In the genomic region with DNA sequence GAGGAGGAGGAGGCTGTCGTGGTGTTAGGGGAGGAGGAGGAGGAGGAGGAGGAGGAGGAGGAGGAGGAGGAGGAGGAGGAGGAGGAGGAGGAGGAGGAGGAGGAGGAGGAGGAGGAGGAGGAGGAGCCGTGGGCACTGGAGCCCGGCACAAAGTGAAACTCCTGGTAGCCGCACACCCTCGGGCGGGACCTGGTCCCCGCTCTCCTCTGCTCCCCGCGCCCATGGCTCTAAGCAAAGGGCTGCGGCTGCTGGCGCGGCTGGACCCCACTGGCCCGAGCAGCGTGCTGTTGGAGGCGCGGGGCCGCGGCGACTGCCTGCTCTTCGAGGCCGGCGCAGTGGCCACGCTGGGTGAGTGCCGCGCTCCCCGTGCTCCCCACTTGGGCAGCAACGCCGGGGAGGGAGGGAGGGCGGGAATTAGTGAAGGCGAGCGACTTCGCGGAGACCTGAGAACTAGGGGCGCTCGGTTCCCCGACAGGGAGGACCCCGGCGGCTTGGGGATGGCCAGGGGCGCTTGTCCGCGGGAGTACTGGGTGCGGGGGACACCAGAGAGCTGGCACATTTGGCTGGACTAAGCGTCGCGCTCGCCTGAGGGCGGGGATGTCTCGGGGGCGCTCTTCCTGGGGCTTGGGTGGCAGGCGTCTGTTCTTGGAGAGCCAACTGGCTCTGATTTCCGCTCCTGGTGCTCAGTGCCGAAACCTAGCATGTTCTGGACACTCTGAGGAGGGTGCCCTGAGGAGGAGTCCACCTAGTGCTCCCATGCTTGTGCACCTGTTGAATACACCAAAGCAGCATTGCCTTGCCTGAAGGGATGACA, we compare ENCODE assay signal across 8 mouse cellular contexts. TPM values are rescaled to one million over a fixed set of nuclear protein-coding genes. Genes with fewer than 3 reads are reported as not detected.
DNase-seq lines count a peak whose midpoint lies in the region; ATAC-seq lines count a peak whose summit lies in the region.

A gene (plus strand): TSS at position 51 of the 814 bp plus-strand sequence.

- peak within 1 kb of the TSS; percentile 55; the same call in 1 of the 2 replicates for H3K27ac ChIP-seq in embryonic facial prominence, embryonic 15.5 days (replicated peaks)
- H3K27ac ChIP-seq in heart, embryonic 15.5 days, result peak within 1 kb of the TSS; percentile 79
- H3K27ac ChIP-seq in liver, embryonic 16.5 days (ENCODE audit: low read length), result peak within 1 kb of the TSS; percentile 45
- no peak within 1 kb of the TSS for H3K27ac ChIP-seq in neural tube, embryonic 12.5 days

- no peaks in the 10 kb centered on the region for H3K9me3 ChIP-seq in embryonic facial prominence, embryonic 15.5 days (replicated peaks)
- H3K9me3 ChIP-seq in heart, embryonic 15.5 days (replicated peaks), result no peaks in the 10 kb centered on the region
- H3K9me3 ChIP-seq in liver, embryonic 16.5 days (replicated peaks; ENCODE audit: control insufficient read depth, low read length), result no peaks in the 10 kb centered on the region
- H3K9me3 ChIP-seq in neural tube, embryonic 12.5 days, result no peaks in the 10 kb centered on the region

- H3K9ac ChIP-seq in embryonic facial prominence, embryonic 15.5 days, result peak within 1 kb of the TSS; percentile 58
- H3K9ac ChIP-seq in heart, embryonic 15.5 days, result peak within 1 kb of the TSS; percentile 83
- H3K9ac ChIP-seq in liver, embryonic 16.5 days (ENCODE audit: low read depth, low read length), result peak within 1 kb of the TSS; percentile 68
- peak within 1 kb of the TSS; percentile 59 for H3K9ac ChIP-seq in neural tube, embryonic 12.5 days

- H3K4me1 ChIP-seq in embryonic facial prominence, embryonic 15.5 days, result peaks cover 12% of the 10 kb centered on the region
- H3K4me1 ChIP-seq in heart, embryonic 15.5 days (replicated peaks), result peaks cover 10% of the 10 kb centered on the region
- no peaks in the 10 kb centered on the region; the same call in none of the 2 replicates for H3K4me1 ChIP-seq in liver, embryonic 16.5 days (ENCODE audit: control insufficient read depth, low read depth, low read length)
- H3K4me1 ChIP-seq in neural tube, embryonic 12.5 days, result peaks cover 7% of the 10 kb centered on the region

- peak; percentile 77 for ATAC-seq in embryonic facial prominence, embryonic 15.5 days (ENCODE audit: insufficient number of reproducible peaks, low FRiP score, low TSS enrichment, low read depth)
- ATAC-seq in heart, embryonic 15.5 days (replicated peaks; ENCODE audit: insufficient number of reproducible peaks, insufficient read depth, low FRiP score, low read depth), result peak; percentile 64; the same call in 1 of the 2 replicates
- peak; percentile 66 for ATAC-seq in liver, embryonic 16.5 days (ENCODE audit: low read depth)
- ATAC-seq in neural tube, embryonic 12.5 days (ENCODE audit: low FRiP score, low read depth), result peak; percentile 74

- WGBS in embryonic facial prominence, embryonic 15.5 days, result under 1% methylated on average over 50 of the region's 52 CpGs
- under 1% methylated on average over 42 of the region's 52 CpGs for WGBS in heart, embryonic 15.5 days
- WGBS in liver, embryonic 16.5 days (ENCODE audit: insufficient replicate concordance), result 1% methylated on average over 50 of the region's 52 CpGs
- WGBS in neural tube, embryonic 12.5 days, result 1% methylated on average over 40 of the region's 52 CpGs

- H3K4me2 ChIP-seq in embryonic facial prominence, embryonic 15.5 days (replicated peaks), result peak within 1 kb of the TSS; percentile 86
- peak within 1 kb of the TSS; percentile 90 for H3K4me2 ChIP-seq in heart, embryonic 15.5 days
- H3K4me2 ChIP-seq in liver, embryonic 16.5 days (ENCODE audit: low read depth, low read length), result peak within 1 kb of the TSS; percentile 59
- peak within 1 kb of the TSS; percentile 78 for H3K4me2 ChIP-seq in neural tube, embryonic 12.5 days (replicated peaks)

- DNase-seq in CD4-positive, CD25-positive, alpha-beta regulatory T cell, adult 2 months (ENCODE audit: low read depth, low spot score), result peak; percentile 66
- DNase-seq in adrenal gland, postnatal 10 days, result peak; percentile 75
- peak; percentile 70 for DNase-seq in kidney, postnatal 14 days
- DNase-seq in thymus, postnatal 25 days, result peak; percentile 65

- H3K4me3 ChIP-seq in embryonic facial prominence, embryonic 15.5 days (replicated peaks), result peak within 1 kb of the TSS; percentile 71
- H3K4me3 ChIP-seq in heart, embryonic 15.5 days, result peak within 1 kb of the TSS; percentile 90
- peak within 1 kb of the TSS; percentile 68 for H3K4me3 ChIP-seq in liver, embryonic 16.5 days (ENCODE audit: low read depth, low read length)
- H3K4me3 ChIP-seq in neural tube, embryonic 12.5 days, result peak within 1 kb of the TSS; percentile 51

- H3K36me3 ChIP-seq in embryonic facial prominence, embryonic 15.5 days, result no peaks in the 10 kb centered on the region
- no peaks in the 10 kb centered on the region for H3K36me3 ChIP-seq in heart, embryonic 15.5 days
- H3K36me3 ChIP-seq in liver, embryonic 16.5 days (ENCODE audit: control insufficient read depth, insufficient read depth), result no peaks in the 10 kb centered on the region
- no peaks in the 10 kb centered on the region for H3K36me3 ChIP-seq in neural tube, embryonic 12.5 days

- 0 out of 2 replicates have a peak, but pooled peaks cover 3% of the 10 kb centered on the region for H3K27me3 ChIP-seq in embryonic facial prominence, embryonic 15.5 days
- 0 out of 2 replicates have a peak, but pooled peaks cover 6% of the 10 kb centered on the region for H3K27me3 ChIP-seq in heart, embryonic 15.5 days
- H3K27me3 ChIP-seq in liver, embryonic 16.5 days (ENCODE audit: control insufficient read depth, insufficient read depth, low read depth, low read length), result peaks cover 22% of the 10 kb centered on the region
- H3K27me3 ChIP-seq in neural tube, embryonic 12.5 days (replicated peaks), result peaks cover 26% of the 10 kb centered on the region

RNA-seq across cellular contexts. Expression of the gene that starts here (rescaled TPM):
- total RNA-seq in adrenal gland, postnatal 10 days (2021), result 10 to 100 TPM in 1 of 2 experiments, 1 to 10 TPM in 1; 8.2 to 15.4 TPM
- polyA plus RNA-seq in embryonic facial prominence, embryonic 15.5 days (2015; fragmentation: Nextera tagmentation; extraction: Ambion mirVana), result 3.1 and 4.0 TPM in 2 replicates
- polyA plus RNA-seq in heart, embryonic 15.5 days (2015; fragmentation: Nextera tagmentation; extraction: Ambion mirVana), result 3.5 and 4.4 TPM in 2 replicates
- polyA plus RNA-seq in liver, embryonic 16.5 days (2015; fragmentation: Nextera tagmentation; extraction: Ambion mirVana), result 2.5 and 3.0 TPM in 2 replicates
- polyA plus RNA-seq in neural tube, embryonic 12.5 days (2016; fragmentation: Nextera tagmentation; extraction: Ambion mirVana), result 1.8 and 2.9 TPM in 2 replicates
